Mouse (Mus musculus) stomach, embryonic 15.5 days (tissue): ENCODE measurements at regions not wholly inside any gene's neighbourhood (a gene's known extent, or its start where the extent isn't known, plus 50 kb on each side); places are given as distances from the start of the nearest gene placed in this dataset.

Experiments used
- ATAC-seq: fragments of 200-750 bp; cut with Nextera tagmentation; 2 replicates; pipeline ENCODE4 v1.8.0; 2017; ENCODE audit warnings: low read depth, moderate number of reproducible peaks, moderate TSS enrichment; ENCODE audit not compliant: insufficient read depth, low FRiP score
- H3K27ac ChIP-seq: fragments of 300-500 bp; sonication (generic); 2 replicates; pipeline ENCODE4 v1.5.1; 2015; ENCODE audit warnings: mild to moderate bottlenecking, inconsistent platforms
- H3K27me3 ChIP-seq: fragments of 300-500 bp; sonication (generic); replicated peaks from 2 replicates; pipeline ENCODE4 v1.6.1; 2015; ENCODE audit warnings: inconsistent platforms
- H3K36me3 ChIP-seq: fragments of 300-500 bp; sonication (generic); 2 replicates; pipeline ENCODE4 v1.6.1; 2015; ENCODE audit warnings: inconsistent platforms
- H3K4me1 ChIP-seq: fragments of 300-500 bp; sonication (generic); 2 replicates; pipeline ENCODE4 v1.6.1; 2015; ENCODE audit warnings: inconsistent platforms
- H3K4me2 ChIP-seq: fragments of 300-500 bp; sonication (generic); 2 replicates; pipeline ENCODE4 v1.6.1; 2015; ENCODE audit warnings: mild to moderate bottlenecking, inconsistent platforms
- H3K4me3 ChIP-seq: fragments of 300-500 bp; sonication (generic); replicated peaks from 2 replicates; pipeline ENCODE4 v1.5.1; 2015; ENCODE audit warnings: inconsistent platforms
- H3K9ac ChIP-seq: fragments of 300-500 bp; sonication (generic); 2 replicates; pipeline ENCODE4 v1.6.1; 2015; ENCODE audit warnings: inconsistent platforms
- H3K9me3 ChIP-seq: fragments of 300-500 bp; sonication (generic); 2 replicates; pipeline ENCODE4 v1.6.1; 2016; ENCODE audit warnings: inconsistent platforms
- WGBS: fragments of 180-500 bp; shearing (Covaris S2); methylation state at CpG from one replicate; pipeline ENCODE4 v1.1.7; 2015; 5-methylcytosine and 5-hydroxymethylcytosine counted together

GRCm38 (mm10) chr16:21296786-21297185, 92.2 kb downstream of the Ephb3 start:
- H3K4me3 ChIP-seq: no peak overlapping the region
- no peaks in the 10 kb centered on the region for H3K9me3 ChIP-seq
- no peak overlapping the region for H3K4me2 ChIP-seq
- no peaks in the 10 kb centered on the region for H3K36me3 ChIP-seq
- no peak for ATAC-seq
- WGBS: 73% methylated on average over 3 of the region's 3 CpGs
- no peak overlapping the region for H3K9ac ChIP-seq
- H3K27ac ChIP-seq: 0 out of 2 replicates have a peak overlapping the region, but pooled peaks have one; percentile 16
- H3K4me1 ChIP-seq: peaks cover 31% of the 10 kb centered on the region
- no peaks in the 10 kb centered on the region for H3K27me3 ChIP-seq

- Histone ChIP-seq H3K4me2 (no peak overlapping the region), H3K27me3 (no peaks in the 10 kb centered on the region), H3K9ac (no peak overlapping the region), H3K4me1 (peaks cover 19% of the 10 kb centered on the region), H3K4me3 (no peak overlapping the region), H3K9me3 (no peaks in the 10 kb centered on the region), H3K36me3 (no peaks in the 10 kb centered on the region), H3K27ac (no peak overlapping the region)
- no peak for ATAC-seq
- 67% methylated on average over 7 of the region's 7 CpGs for WGBS
Observed at GRCm38 (mm10) chr16:21298866-21299265, 94.3 kb downstream of the Ephb3 start.

GRCm38 (mm10) chr16:21305859-21306258, 101.3 kb downstream of the Ephb3 start:
- H3K27ac ChIP-seq: no peak overlapping the region
- no peaks in the 10 kb centered on the region for H3K36me3 ChIP-seq
- 81% methylated on average over 3 of the region's 3 CpGs for WGBS
- no peak overlapping the region for H3K4me3 ChIP-seq
- H3K27me3 ChIP-seq: no peaks in the 10 kb centered on the region
- no peak for ATAC-seq
- no peaks in the 10 kb centered on the region for H3K9me3 ChIP-seq
- peaks cover 9% of the 10 kb centered on the region; the same call in 1 of the 2 replicates for H3K4me1 ChIP-seq
- H3K9ac ChIP-seq: no peak overlapping the region
- H3K4me2 ChIP-seq: no peak overlapping the region

GRCm38 (mm10) chr16:21308513-21308912, 104.0 kb downstream of the Ephb3 start:
- no peaks in the 10 kb centered on the region for H3K27me3 ChIP-seq
- no peaks in the 10 kb centered on the region for H3K9me3 ChIP-seq
- H3K4me2 ChIP-seq: no peak overlapping the region
- H3K36me3 ChIP-seq: no peaks in the 10 kb centered on the region
- no peak overlapping the region for H3K27ac ChIP-seq
- no peak overlapping the region for H3K4me3 ChIP-seq
- peaks cover 23% of the 10 kb centered on the region; the same call in 1 of the 2 replicates for H3K4me1 ChIP-seq
- no peak for ATAC-seq
- H3K9ac ChIP-seq: no peak overlapping the region
- WGBS: 75% methylated on average over 8 of the region's 8 CpGs

GRCm38 (mm10) chr16:21310636-21311615, 106.4 kb downstream of the Ephb3 start:
- peak overlapping the region; percentile 87 for H3K4me2 ChIP-seq
- ATAC-seq: peak; percentile 81
- H3K36me3 ChIP-seq: no peaks in the 10 kb centered on the region
- peak overlapping the region; percentile 32; the same call in 1 of the 2 replicates for H3K9ac ChIP-seq
- H3K27ac ChIP-seq: peak overlapping the region; percentile 93
- WGBS: 3% methylated on average over 35 of the region's 35 CpGs
- peaks cover 27% of the 10 kb centered on the region; the same call in 1 of the 2 replicates for H3K4me1 ChIP-seq
- peak overlapping the region; percentile 40 for H3K4me3 ChIP-seq
- no peaks in the 10 kb centered on the region for H3K9me3 ChIP-seq
- no peaks in the 10 kb centered on the region for H3K27me3 ChIP-seq

GRCm38 (mm10) chr16:21311781-21312180, 107.2 kb downstream of the Ephb3 start:
- Histone ChIP-seq H3K36me3 (no peaks in the 10 kb centered on the region), H3K27ac (peak overlapping the region; percentile 93; the same call in 1 of the 2 replicates), H3K4me3 (no peak overlapping the region), H3K9ac (no peak overlapping the region), H3K9me3 (no peaks in the 10 kb centered on the region), H3K4me1 (peaks cover 32% of the 10 kb centered on the region; the same call in 1 of the 2 replicates), H3K4me2 (no peak overlapping the region), H3K27me3 (no peaks in the 10 kb centered on the region)
- no peak for ATAC-seq

- Histone ChIP-seq H3K4me2 (no peak overlapping the region), H3K36me3 (no peaks in the 10 kb centered on the region), H3K9me3 (no peaks in the 10 kb centered on the region), H3K9ac (no peak overlapping the region), H3K27ac (no peak overlapping the region), H3K4me1 (peaks cover 33% of the 10 kb centered on the region; the same call in 1 of the 2 replicates), H3K27me3 (no peaks in the 10 kb centered on the region), H3K4me3 (no peak overlapping the region)
- 15% methylated on average over 6 of the region's 6 CpGs for WGBS
- ATAC-seq: no peak
Observed at GRCm38 (mm10) chr16:21315751-21316151, 107.2 kb upstream of the Vps8 start.

GRCm38 (mm10) chr16:21318009-21318639, 104.8 kb upstream of the Vps8 start:
- no peaks in the 10 kb centered on the region for H3K27me3 ChIP-seq
- WGBS: 72% methylated on average over 7 of the region's 7 CpGs
- 0 out of 2 replicates have a peak overlapping the region, but pooled peaks have one; percentile 26 for H3K27ac ChIP-seq

GRCm38 (mm10) chr16:21318640-21319365, 104.1 kb upstream of the Vps8 start:
- Histone ChIP-seq H3K9me3 (no peaks in the 10 kb centered on the region), H3K4me2 (no peak overlapping the region), H3K36me3 (no peaks in the 10 kb centered on the region), H3K27ac (0 out of 2 replicates have a peak overlapping the region, but pooled peaks have one; percentile 26), H3K4me1 (peaks cover 35% of the 10 kb centered on the region), H3K27me3 (no peaks in the 10 kb centered on the region), H3K9ac (no peak overlapping the region), H3K4me3 (no peak overlapping the region)
- ATAC-seq: no peak
- 62% methylated on average over 9 of the region's 9 CpGs for WGBS

More at GRCm38 (mm10) chr16:21318009-21318639, 104.8 kb upstream of the Vps8 start:
- ATAC-seq: no peak
- no peaks in the 10 kb centered on the region for H3K36me3 ChIP-seq
- no peaks in the 10 kb centered on the region for H3K9me3 ChIP-seq
- no peak overlapping the region for H3K9ac ChIP-seq
- no peak overlapping the region for H3K4me2 ChIP-seq
- peaks cover 35% of the 10 kb centered on the region for H3K4me1 ChIP-seq
- H3K4me3 ChIP-seq: no peak overlapping the region

GRCm38 (mm10) chr16:21320284-21320683, 102.6 kb upstream of the Vps8 start:
- ATAC-seq: no peak
- H3K27ac ChIP-seq: no peak overlapping the region
- no peaks in the 10 kb centered on the region for H3K36me3 ChIP-seq
- H3K4me2 ChIP-seq: no peak overlapping the region
- no peak overlapping the region for H3K4me3 ChIP-seq
- H3K27me3 ChIP-seq: no peaks in the 10 kb centered on the region
- H3K9me3 ChIP-seq: no peaks in the 10 kb centered on the region
- 75% methylated on average over 2 of the region's 2 CpGs for WGBS
- H3K4me1 ChIP-seq: peaks cover 35% of the 10 kb centered on the region
- no peak overlapping the region for H3K9ac ChIP-seq

- 51% methylated on average over 18 of the region's 18 CpGs for WGBS
- no peak for ATAC-seq
Observed at GRCm38 (mm10) chr16:21321188-21322070, 101.5 kb upstream of the Vps8 start.

More at GRCm38 (mm10) chr16:21321188-21322070, 101.5 kb upstream of the Vps8 start:
- H3K9ac ChIP-seq: no peak overlapping the region
- H3K4me2 ChIP-seq: no peak overlapping the region
- no peak overlapping the region for H3K4me3 ChIP-seq
- H3K27ac ChIP-seq: 0 out of 2 replicates have a peak overlapping the region, but pooled peaks have one; percentile 27
- H3K9me3 ChIP-seq: no peaks in the 10 kb centered on the region
- no peaks in the 10 kb centered on the region for H3K36me3 ChIP-seq
- peaks cover 26% of the 10 kb centered on the region for H3K4me1 ChIP-seq
- no peaks in the 10 kb centered on the region for H3K27me3 ChIP-seq
